Mouse (Mus musculus): ENCODE results near the gene Zmiz2. TPM values are rescaled to one million over a fixed set of nuclear protein-coding genes. Genes with fewer than 3 reads are reported as not detected.
A peak's percentile ranks its signal among the peaks of the same experiment; 100 is the strongest.
"Not testable (repeated sequence)": the region's sequence is repeated elsewhere in the genome, so short reads cannot be mapped to it uniquely, and the experiment has no call there.

Gene Zmiz2
- polyA plus RNA-seq, 1 experiment, result 51.5 TPM

DNA sequence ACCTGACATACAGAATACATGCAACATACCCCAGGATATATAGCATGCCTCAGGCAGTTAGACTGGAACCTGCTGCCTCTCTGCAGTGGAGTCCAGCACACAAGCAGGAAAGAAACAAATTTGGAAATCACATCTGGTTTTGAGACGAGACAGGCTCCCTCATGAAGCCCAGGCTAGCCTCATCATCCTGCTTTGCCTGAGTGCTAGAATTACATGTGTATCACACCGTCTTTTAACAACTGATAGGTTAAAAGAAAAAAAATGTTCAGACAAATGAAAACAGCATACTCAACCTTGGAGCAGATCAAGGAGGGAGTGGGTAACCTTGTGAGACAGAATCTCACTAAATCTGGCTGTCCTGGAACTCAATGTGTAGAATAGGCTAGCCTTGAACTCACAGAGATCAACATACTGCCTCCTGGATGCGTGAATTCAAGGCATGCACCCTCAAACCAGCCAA is 18.3 kb downstream of the Zmiz2 start:
- H3K9me3 ChIP-seq (replicated peaks; ENCODE audit: control insufficient read depth, insufficient read depth, low read length, poor library complexity, severe bottlenecking), result no peaks in the 10 kb centered on the region
- H3K36me3 ChIP-seq (ENCODE audit: control insufficient read depth, insufficient read depth, low read length, poor library complexity, severe bottlenecking), result peaks cover 34% of the 10 kb centered on the region
- no peak for TF ChIP-seq CTCF (IDR thresholded peaks at IDR 0.05; ENCODE audit: low read depth, low read length)
- no peak for TF ChIP-seq EP300 (IDR thresholded peaks at IDR 0.05; ENCODE audit: insufficient read depth, low read depth, low read length)
- TF ChIP-seq POLR2A (IDR thresholded peaks at IDR 0.05; ENCODE audit: insufficient read depth, low read length), result no peak
- H3K27ac ChIP-seq (ENCODE audit: insufficient read depth, low read length), result no peak overlapping the region
- H3K4me1 ChIP-seq (ENCODE audit: control insufficient read depth, insufficient read depth, low read length), result peaks cover 4% of the 10 kb centered on the region
- H3K9ac ChIP-seq (ENCODE audit: low read depth, poor library complexity, severe bottlenecking), result no peak overlapping the region
- no peak overlapping the region for H3K4me3 ChIP-seq (ENCODE audit: low read depth, low read length)
- no peaks in the 10 kb centered on the region for H3K27me3 ChIP-seq (ENCODE audit: control insufficient read depth, insufficient read depth, low read length, poor library complexity, severe bottlenecking)

DNA sequence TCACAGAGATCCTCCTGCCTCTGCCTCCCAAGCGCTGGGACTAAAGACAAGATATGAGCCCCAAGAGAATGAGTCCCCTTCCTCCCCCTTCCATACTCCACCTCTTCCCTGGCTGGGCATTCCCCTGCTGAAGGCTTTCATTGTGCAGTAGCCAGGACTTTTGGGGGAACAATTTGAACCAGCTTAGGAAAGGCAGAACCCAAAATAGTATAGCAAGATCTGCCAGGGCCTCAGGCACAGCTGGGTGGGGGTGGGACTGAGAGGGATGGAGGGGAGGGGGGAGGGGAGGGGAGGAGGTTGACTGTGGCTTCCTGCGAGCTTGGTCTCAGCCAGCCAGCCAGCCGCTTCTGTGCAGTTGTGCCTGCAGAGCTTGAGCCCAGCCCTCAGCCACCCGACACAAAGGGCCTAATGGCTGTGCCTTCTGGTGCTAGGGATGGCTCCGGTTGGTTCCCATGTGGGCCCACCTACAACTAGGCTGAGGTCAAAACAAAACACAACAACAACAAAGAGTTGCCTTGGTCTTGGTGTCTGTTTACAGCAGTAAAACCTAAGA is 21.3 kb downstream of the Zmiz2 start:
- Histone ChIP-seq H3K9ac (ENCODE audit: low read depth, poor library complexity, severe bottlenecking) (no peak overlapping the region), H3K4me1 (ENCODE audit: control insufficient read depth, insufficient read depth, low read length) (peaks cover 4% of the 10 kb centered on the region), H3K27me3 (ENCODE audit: control insufficient read depth, insufficient read depth, low read length, poor library complexity, severe bottlenecking) (no peaks in the 10 kb centered on the region), H3K4me3 (ENCODE audit: low read depth, low read length) (no peak overlapping the region), H3K9me3 (replicated peaks; ENCODE audit: control insufficient read depth, insufficient read depth, low read length, poor library complexity, severe bottlenecking) (no peaks in the 10 kb centered on the region), H3K27ac (ENCODE audit: insufficient read depth, low read length) (peak overlapping the region; percentile 78), H3K36me3 (ENCODE audit: control insufficient read depth, insufficient read depth, low read length, poor library complexity, severe bottlenecking) (peaks cover 7% of the 10 kb centered on the region)
- TF ChIP-seq POLR2A (IDR thresholded peaks at IDR 0.05; ENCODE audit: insufficient read depth, low read length), result peak; percentile 33
- no peak; the same call in 1 of the 2 replicates for TF ChIP-seq EP300 (IDR thresholded peaks at IDR 0.05; ENCODE audit: insufficient read depth, low read depth, low read length)

DNA sequence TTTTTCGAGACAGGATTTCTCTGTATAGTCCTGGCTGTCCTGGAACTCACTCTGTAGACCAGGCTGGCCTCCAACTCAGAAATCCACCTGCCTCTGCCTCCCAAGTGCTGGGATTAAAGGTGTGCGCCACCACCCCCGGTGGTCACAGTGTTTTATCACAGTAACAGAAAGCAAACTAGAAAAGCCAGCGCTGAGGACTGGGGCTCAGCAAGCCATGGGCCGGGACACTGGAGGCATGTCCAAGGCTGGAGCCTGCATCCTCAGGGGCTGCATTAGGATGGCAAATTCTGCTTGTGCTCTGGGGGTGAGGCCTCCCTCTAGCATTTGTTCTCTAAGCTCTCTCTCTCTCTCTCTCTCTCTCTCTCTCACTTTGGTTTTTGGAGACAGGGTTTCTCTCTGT is 21.9 kb downstream of the Zmiz2 start:
- not testable (repeated sequence) for H3K9me3 ChIP-seq (replicated peaks; ENCODE audit: control insufficient read depth, insufficient read depth, low read length, poor library complexity, severe bottlenecking); H3K9ac ChIP-seq (ENCODE audit: low read depth, poor library complexity, severe bottlenecking); H3K27me3 ChIP-seq (ENCODE audit: control insufficient read depth, insufficient read depth, low read length, poor library complexity, severe bottlenecking); H3K36me3 ChIP-seq (ENCODE audit: control insufficient read depth, insufficient read depth, low read length, poor library complexity, severe bottlenecking); H3K4me3 ChIP-seq (ENCODE audit: low read depth, low read length); H3K4me1 ChIP-seq (ENCODE audit: control insufficient read depth, insufficient read depth, low read length)
- peak overlapping the region; percentile 78; the same call in 1 of the 2 replicates for H3K27ac ChIP-seq (ENCODE audit: insufficient read depth, low read length)

DNA sequence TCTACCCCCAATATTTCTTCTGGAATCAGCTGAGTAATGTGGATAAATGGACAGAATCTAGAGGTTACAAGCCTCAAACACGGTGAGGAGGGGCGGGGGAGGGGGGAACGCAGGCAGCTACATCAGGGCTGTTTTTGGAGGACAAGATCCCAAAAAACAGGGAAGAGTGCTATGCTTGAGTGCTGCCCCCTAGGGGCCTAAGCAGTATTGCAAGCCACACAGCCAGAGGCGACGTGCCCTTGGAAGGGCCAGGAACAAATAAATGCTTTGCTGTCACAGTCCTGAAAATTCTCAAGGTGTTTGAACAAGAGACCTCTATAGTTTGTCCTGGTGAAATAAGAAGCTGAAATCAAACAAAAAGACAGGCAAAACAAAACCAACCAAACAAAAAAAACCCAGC is 22.8 kb downstream of the Zmiz2 start:
- Histone ChIP-seq H3K27ac (ENCODE audit: insufficient read depth, low read length) (peak overlapping the region; percentile 78; the same call in 1 of the 2 replicates), H3K36me3 (ENCODE audit: control insufficient read depth, insufficient read depth, low read length, poor library complexity, severe bottlenecking) (peaks cover 6% of the 10 kb centered on the region; the same call in 1 of the 2 replicates), H3K4me3 (ENCODE audit: low read depth, low read length) (no peak overlapping the region), H3K4me1 (ENCODE audit: control insufficient read depth, insufficient read depth, low read length) (peaks cover 2% of the 10 kb centered on the region), H3K9me3 (replicated peaks; ENCODE audit: control insufficient read depth, insufficient read depth, low read length, poor library complexity, severe bottlenecking) (no peaks in the 10 kb centered on the region), H3K27me3 (ENCODE audit: control insufficient read depth, insufficient read depth, low read length, poor library complexity, severe bottlenecking) (no peaks in the 10 kb centered on the region), H3K9ac (ENCODE audit: low read depth, poor library complexity, severe bottlenecking) (0 out of 2 replicates have a peak overlapping the region, but pooled peaks have one; percentile 15)
- TF ChIP-seq EP300 (IDR thresholded peaks at IDR 0.05; ENCODE audit: insufficient read depth, low read depth, low read length) (0 out of 2 replicates have a peak, but pooled peaks have one; percentile 1), POLR2A (IDR thresholded peaks at IDR 0.05; ENCODE audit: insufficient read depth, low read length) (no peak), CTCF (IDR thresholded peaks at IDR 0.05; ENCODE audit: low read depth, low read length) (peak; percentile 88)

DNA sequence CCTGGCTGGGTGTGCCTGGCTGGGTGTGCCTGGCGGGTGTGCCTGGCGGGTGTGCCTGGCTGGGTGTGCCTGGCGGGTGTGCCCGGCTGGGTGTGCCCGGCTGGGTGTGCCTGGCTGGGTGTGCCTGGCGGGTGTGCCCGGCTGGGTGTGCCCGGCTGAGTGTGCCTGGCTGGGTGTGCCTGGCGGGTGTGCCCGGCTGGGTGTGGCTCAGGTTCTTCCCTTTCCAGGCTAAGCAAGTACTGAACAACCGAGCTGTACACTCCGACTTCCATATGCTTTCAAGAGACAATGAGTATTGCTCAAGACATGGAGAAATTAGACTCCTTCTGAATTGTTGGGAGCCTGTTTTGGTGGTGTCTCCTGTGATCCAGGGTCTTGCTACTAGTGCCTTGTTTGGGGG is 24.4 kb downstream of the Zmiz2 start:
- H3K27ac ChIP-seq (ENCODE audit: insufficient read depth, low read length), result peak overlapping the region; percentile 73
- H3K27me3 ChIP-seq (ENCODE audit: control insufficient read depth, insufficient read depth, low read length, poor library complexity, severe bottlenecking), result no peaks in the 10 kb centered on the region
- peaks cover 20% of the 10 kb centered on the region for H3K36me3 ChIP-seq (ENCODE audit: control insufficient read depth, insufficient read depth, low read length, poor library complexity, severe bottlenecking)
- no peaks in the 10 kb centered on the region for H3K9me3 ChIP-seq (replicated peaks; ENCODE audit: control insufficient read depth, insufficient read depth, low read length, poor library complexity, severe bottlenecking)
- no peak overlapping the region for H3K9ac ChIP-seq (ENCODE audit: low read depth, poor library complexity, severe bottlenecking)
- no peak overlapping the region for H3K4me3 ChIP-seq (ENCODE audit: low read depth, low read length)
- H3K4me1 ChIP-seq (ENCODE audit: control insufficient read depth, insufficient read depth, low read length), result peaks cover 2% of the 10 kb centered on the region
- no peak for TF ChIP-seq POLR2A (IDR thresholded peaks at IDR 0.05; ENCODE audit: insufficient read depth, low read length)
- no peak for TF ChIP-seq CTCF (IDR thresholded peaks at IDR 0.05; ENCODE audit: low read depth, low read length)
- no peak for TF ChIP-seq EP300 (IDR thresholded peaks at IDR 0.05; ENCODE audit: insufficient read depth, low read depth, low read length)

- H3K27ac ChIP-seq (ENCODE audit: insufficient read depth, low read length), result peak within 1 kb of the TSS; percentile 90
- peaks cover 35% of the 10 kb centered on the region for H3K36me3 ChIP-seq (ENCODE audit: control insufficient read depth, insufficient read depth, low read length, poor library complexity, severe bottlenecking)
- peak within 1 kb of the TSS; percentile 99 for H3K9ac ChIP-seq (ENCODE audit: low read depth, poor library complexity, severe bottlenecking)
- TF ChIP-seq CTCF (IDR thresholded peaks at IDR 0.05; ENCODE audit: low read depth, low read length), result no peak
- TF ChIP-seq POLR2A (IDR thresholded peaks at IDR 0.05; ENCODE audit: insufficient read depth, low read length), result no peak
- no peak for TF ChIP-seq EP300 (IDR thresholded peaks at IDR 0.05; ENCODE audit: insufficient read depth, low read depth, low read length)
- no peaks in the 10 kb centered on the region for H3K9me3 ChIP-seq (replicated peaks; ENCODE audit: control insufficient read depth, insufficient read depth, low read length, poor library complexity, severe bottlenecking)
- H3K4me1 ChIP-seq (ENCODE audit: control insufficient read depth, insufficient read depth, low read length), result no peaks in the 10 kb centered on the region
- H3K4me3 ChIP-seq (ENCODE audit: low read depth, low read length), result peak within 1 kb of the TSS; percentile 92
- H3K27me3 ChIP-seq (ENCODE audit: control insufficient read depth, insufficient read depth, low read length, poor library complexity, severe bottlenecking), result no peaks in the 10 kb centered on the region
These were observed 26.1 kb downstream of the Zmiz2 start, which contains the start of gene Ppia for GRCm38 (mm10) chr11:6414751-6415550. Ppia (plus strand) TSS chr11:6415443.
